Mouse (Mus musculus): Measurements from ENCODE around the gene Tlr2. TPM values are rescaled to one million over a fixed set of nuclear protein-coding genes. Genes with fewer than 3 reads are reported as not detected.
"Not testable (repeated sequence)": the region's sequence is repeated elsewhere in the genome, so short reads cannot be mapped to it uniquely, and the experiment has no call there.

Gene Tlr2
- polyA plus RNA-seq, 1 experiment from 2014 or later, result 2.5 TPM

- H3K4me2 ChIP-seq (ENCODE audit: low read depth, low read length), result no peak overlapping the region
- 70% methylated on average over 2 of the region's 2 CpGs for WGBS (ENCODE audit: insufficient replicate concordance)
- H3K27me3 ChIP-seq (ENCODE audit: control insufficient read depth, insufficient read depth, low read depth, low read length), result no peaks in the 10 kb centered on the region
- no peaks in the 10 kb centered on the region for H3K36me3 ChIP-seq (ENCODE audit: control insufficient read depth, insufficient read depth)
- no peak overlapping the region for H3K27ac ChIP-seq (ENCODE audit: low read length)
- no peak overlapping the region for H3K9ac ChIP-seq (ENCODE audit: low read depth, low read length)
- no peaks in the 10 kb centered on the region for H3K9me3 ChIP-seq (replicated peaks; ENCODE audit: control insufficient read depth, low read length)
- H3K4me1 ChIP-seq (ENCODE audit: control insufficient read depth, low read depth, low read length), result no peaks in the 10 kb centered on the region
- no peak for ATAC-seq (ENCODE audit: low read depth)
- H3K4me3 ChIP-seq (ENCODE audit: low read depth, low read length), result no peak overlapping the region
Measured at GRCm38 (mm10) chr3:83869776-83870175, 28.2 kb upstream of the Tlr2 start.

- H3K27me3 ChIP-seq (ENCODE audit: control insufficient read depth, insufficient read depth, low read depth, low read length); H3K4me3 ChIP-seq (ENCODE audit: low read depth, low read length); H3K9me3 ChIP-seq (replicated peaks; ENCODE audit: control insufficient read depth, low read length); H3K27ac ChIP-seq (ENCODE audit: low read length); H3K9ac ChIP-seq (ENCODE audit: low read depth, low read length); ATAC-seq (ENCODE audit: low read depth); H3K4me1 ChIP-seq (ENCODE audit: control insufficient read depth, low read depth, low read length); H3K36me3 ChIP-seq (ENCODE audit: control insufficient read depth, insufficient read depth); H3K4me2 ChIP-seq (ENCODE audit: low read depth, low read length): not testable (repeated sequence)
Measured at GRCm38 (mm10) chr3:83867026-83867425, 25.5 kb upstream of the Tlr2 start.

GRCm38 (mm10) chr3:83865216-83865615, 23.6 kb upstream of the Tlr2 start:
- Histone ChIP-seq H3K9ac (ENCODE audit: low read depth, low read length) (no peak overlapping the region), H3K4me1 (ENCODE audit: control insufficient read depth, low read depth, low read length) (no peaks in the 10 kb centered on the region), H3K27me3 (ENCODE audit: control insufficient read depth, insufficient read depth, low read depth, low read length) (no peaks in the 10 kb centered on the region), H3K36me3 (ENCODE audit: control insufficient read depth, insufficient read depth) (no peaks in the 10 kb centered on the region), H3K9me3 (replicated peaks; ENCODE audit: control insufficient read depth, low read length) (no peaks in the 10 kb centered on the region), H3K4me3 (ENCODE audit: low read depth, low read length) (no peak overlapping the region), H3K4me2 (ENCODE audit: low read depth, low read length) (no peak overlapping the region), H3K27ac (ENCODE audit: low read length) (no peak overlapping the region)
- ATAC-seq (ENCODE audit: low read depth), result peak; percentile 78
- WGBS (ENCODE audit: insufficient replicate concordance), result 57% methylated on average over 2 of the region's 2 CpGs

- no peaks in the 10 kb centered on the region for H3K27me3 ChIP-seq (ENCODE audit: control insufficient read depth, insufficient read depth, low read depth, low read length)
- no peak overlapping the region for H3K9ac ChIP-seq (ENCODE audit: low read depth, low read length)
- no peak overlapping the region for H3K4me2 ChIP-seq (ENCODE audit: low read depth, low read length)
- no peaks in the 10 kb centered on the region for H3K36me3 ChIP-seq (ENCODE audit: control insufficient read depth, insufficient read depth)
- no peak for ATAC-seq (ENCODE audit: low read depth)
- H3K4me3 ChIP-seq (ENCODE audit: low read depth, low read length), result no peak overlapping the region
- WGBS (ENCODE audit: insufficient replicate concordance), result 64% methylated on average over 9 of the region's 9 CpGs
- H3K9me3 ChIP-seq (replicated peaks; ENCODE audit: control insufficient read depth, low read length), result no peaks in the 10 kb centered on the region
- H3K4me1 ChIP-seq (ENCODE audit: control insufficient read depth, low read depth, low read length), result no peaks in the 10 kb centered on the region
- H3K27ac ChIP-seq (ENCODE audit: low read length), result no peak overlapping the region
Measured at GRCm38 (mm10) chr3:83864064-83864548, 22.5 kb upstream of the Tlr2 start.

- 3% methylated on average over 1 of the region's 1 CpGs for WGBS (ENCODE audit: insufficient replicate concordance)
- Histone ChIP-seq H3K4me1 (ENCODE audit: control insufficient read depth, low read depth, low read length) (no peaks in the 10 kb centered on the region), H3K27me3 (ENCODE audit: control insufficient read depth, insufficient read depth, low read depth, low read length) (no peaks in the 10 kb centered on the region), H3K4me3 (ENCODE audit: low read depth, low read length) (no peak overlapping the region), H3K9me3 (replicated peaks; ENCODE audit: control insufficient read depth, low read length) (no peaks in the 10 kb centered on the region), H3K9ac (ENCODE audit: low read depth, low read length) (no peak overlapping the region), H3K36me3 (ENCODE audit: control insufficient read depth, insufficient read depth) (no peaks in the 10 kb centered on the region), H3K27ac (ENCODE audit: low read length) (peak overlapping the region; percentile 4; the same call in 1 of the 2 replicates), H3K4me2 (ENCODE audit: low read depth, low read length) (no peak overlapping the region)
- peak; percentile 70 for ATAC-seq (ENCODE audit: low read depth)
Measured at GRCm38 (mm10) chr3:83862956-83863355, 21.4 kb upstream of the Tlr2 start.

- no peak for ATAC-seq (ENCODE audit: low read depth)
- no peaks in the 10 kb centered on the region for H3K9me3 ChIP-seq (replicated peaks; ENCODE audit: control insufficient read depth, low read length)
- H3K4me3 ChIP-seq (ENCODE audit: low read depth, low read length), result no peak overlapping the region
- no peak overlapping the region for H3K9ac ChIP-seq (ENCODE audit: low read depth, low read length)
- 67% methylated on average over 7 of the region's 7 CpGs for WGBS (ENCODE audit: insufficient replicate concordance)
- H3K4me1 ChIP-seq (ENCODE audit: control insufficient read depth, low read depth, low read length), result no peaks in the 10 kb centered on the region
- no peaks in the 10 kb centered on the region for H3K27me3 ChIP-seq (ENCODE audit: control insufficient read depth, insufficient read depth, low read depth, low read length)
- H3K4me2 ChIP-seq (ENCODE audit: low read depth, low read length), result no peak overlapping the region
- H3K27ac ChIP-seq (ENCODE audit: low read length), result 0 out of 2 replicates have a peak overlapping the region, but pooled peaks have one; percentile 38
- H3K36me3 ChIP-seq (ENCODE audit: control insufficient read depth, insufficient read depth), result no peaks in the 10 kb centered on the region
Measured at GRCm38 (mm10) chr3:83859595-83859994, 18.0 kb upstream of the Tlr2 start.

- Histone ChIP-seq H3K27ac (ENCODE audit: low read length) (peak overlapping the region; percentile 38; the same call in 1 of the 2 replicates), H3K9me3 (replicated peaks; ENCODE audit: control insufficient read depth, low read length) (no peaks in the 10 kb centered on the region), H3K4me3 (ENCODE audit: low read depth, low read length) (no peak overlapping the region), H3K36me3 (ENCODE audit: control insufficient read depth, insufficient read depth) (no peaks in the 10 kb centered on the region), H3K9ac (ENCODE audit: low read depth, low read length) (no peak overlapping the region), H3K4me1 (ENCODE audit: control insufficient read depth, low read depth, low read length) (no peaks in the 10 kb centered on the region), H3K27me3 (ENCODE audit: control insufficient read depth, insufficient read depth, low read depth, low read length) (no peaks in the 10 kb centered on the region), H3K4me2 (ENCODE audit: low read depth, low read length) (no peak overlapping the region)
- 61% methylated on average over 3 of the region's 3 CpGs for WGBS (ENCODE audit: insufficient replicate concordance)
- no peak for ATAC-seq (ENCODE audit: low read depth)
Measured at GRCm38 (mm10) chr3:83859071-83859470, 17.5 kb upstream of the Tlr2 start.

GRCm38 (mm10) chr3:83857621-83858020, 16.1 kb upstream of the Tlr2 start:
- H3K4me2 ChIP-seq (ENCODE audit: low read depth, low read length), result no peak overlapping the region
- no peak for ATAC-seq (ENCODE audit: low read depth)
- H3K27me3 ChIP-seq (ENCODE audit: control insufficient read depth, insufficient read depth, low read depth, low read length), result no peaks in the 10 kb centered on the region
- no peaks in the 10 kb centered on the region for H3K36me3 ChIP-seq (ENCODE audit: control insufficient read depth, insufficient read depth)
- WGBS (ENCODE audit: insufficient replicate concordance), result 81% methylated on average over 13 of the region's 13 CpGs
- H3K9ac ChIP-seq (ENCODE audit: low read depth, low read length), result no peak overlapping the region
- H3K9me3 ChIP-seq (replicated peaks; ENCODE audit: control insufficient read depth, low read length), result no peaks in the 10 kb centered on the region
- no peaks in the 10 kb centered on the region for H3K4me1 ChIP-seq (ENCODE audit: control insufficient read depth, low read depth, low read length)
- H3K27ac ChIP-seq (ENCODE audit: low read length), result no peak overlapping the region
- H3K4me3 ChIP-seq (ENCODE audit: low read depth, low read length), result no peak overlapping the region

- H3K27me3 ChIP-seq (ENCODE audit: control insufficient read depth, insufficient read depth, low read depth, low read length), result no peaks in the 10 kb centered on the region
- H3K4me1 ChIP-seq (ENCODE audit: control insufficient read depth, low read depth, low read length), result no peaks in the 10 kb centered on the region
- no peak overlapping the region for H3K4me3 ChIP-seq (ENCODE audit: low read depth, low read length)
- no peak overlapping the region for H3K9ac ChIP-seq (ENCODE audit: low read depth, low read length)
- no peak overlapping the region for H3K4me2 ChIP-seq (ENCODE audit: low read depth, low read length)
- ATAC-seq (ENCODE audit: low read depth), result no peak
- 72% methylated on average over 5 of the region's 5 CpGs for WGBS (ENCODE audit: insufficient replicate concordance)
- no peaks in the 10 kb centered on the region for H3K36me3 ChIP-seq (ENCODE audit: control insufficient read depth, insufficient read depth)
- no peak overlapping the region for H3K27ac ChIP-seq (ENCODE audit: low read length)
- no peaks in the 10 kb centered on the region for H3K9me3 ChIP-seq (replicated peaks; ENCODE audit: control insufficient read depth, low read length)
Measured at GRCm38 (mm10) chr3:83855643-83856042, 14.1 kb upstream of the Tlr2 start.
